Mouse (Mus musculus) ES-E14 (cell line): ENCODE measurements at regions not wholly inside any gene's neighbourhood (a gene's known extent, or its start where the extent isn't known, plus 50 kb on each side); places are given as distances from the start of the nearest gene placed in this dataset.

ENCODE experiments used
- ZC3H11A ChIP-seq: IDR thresholded peaks from 2 replicates; pipeline ENCODE4 v1.6.1; 2012; ENCODE audit warnings: low read depth, mild to moderate bottlenecking, inconsistent platforms, low read length, borderline replicate concordance
- ZNF384 ChIP-seq: IDR thresholded peaks from 2 replicates; pipeline ENCODE4 v1.6.1; 2012; ENCODE audit warnings: low read depth, low read length, inconsistent platforms

DNA sequence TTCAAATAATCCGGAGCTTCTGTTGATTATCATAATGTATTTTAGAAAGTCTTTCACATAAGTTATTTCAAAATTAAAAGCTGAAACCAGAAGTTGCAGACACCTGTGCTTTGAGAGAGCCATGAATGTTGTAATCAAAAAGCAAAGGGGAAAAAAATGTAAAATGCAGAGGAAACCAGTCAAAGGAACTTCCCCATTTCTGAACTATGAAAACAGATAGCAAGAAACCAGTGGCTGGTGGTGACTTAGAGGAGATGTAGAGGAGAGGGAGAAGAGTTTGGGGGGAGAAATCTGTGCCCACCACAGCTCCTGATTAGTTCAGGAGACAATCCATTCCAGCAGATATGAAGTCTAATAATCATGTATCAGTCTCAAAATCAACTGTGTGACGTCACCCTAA is 360.3 kb upstream of the Gcfc2 start:
- no peak for TF ChIP-seq ZNF384
- no peak for TF ChIP-seq ZC3H11A
